Mouse (Mus musculus) layer of hippocampus, postnatal 10 days (tissue): ENCODE measurements at regions not wholly inside any gene's neighbourhood (a gene's known extent, or its start where the extent isn't known, plus 50 kb on each side); places are given as distances from the start of the nearest gene placed in this dataset.
A peak's percentile ranks its signal among the peaks of the same experiment; 100 is the strongest.

ENCODE experiments used
- DNase-seq, 2 experiments: peaks; one replicate each; pipeline ENCODE4 v3.0.0; 2021; ENCODE audit warnings: low spot score in 2 of 2

- DNase-seq, result no peak
These were observed 112.2 kb upstream of the Tsc22d2 start for GRCm38 (mm10) chr3:58302322-58302721.

- no peak for DNase-seq
These were observed 110.8 kb upstream of the Tsc22d2 start for GRCm38 (mm10) chr3:58303746-58304145.

GRCm38 (mm10) chr3:58309601-58310000 lies 104.9 kb upstream of the Tsc22d2 start:
- no peak for DNase-seq

GRCm38 (mm10) chr3:58310390-58310789 lies 104.1 kb upstream of the Tsc22d2 start:
- DNase-seq, result no peak

- no peak for DNase-seq
These were observed 103.3 kb upstream of the Tsc22d2 start for GRCm38 (mm10) chr3:58311104-58311685.

- DNase-seq, result no peak
These were observed 101.9 kb upstream of the Tsc22d2 start for GRCm38 (mm10) chr3:58312623-58313022.

- no peak for DNase-seq
These were observed 99.3 kb upstream of the Tsc22d2 start for GRCm38 (mm10) chr3:58315236-58315635.

GRCm38 (mm10) chr3:58317240-58317639 lies 97.3 kb upstream of the Tsc22d2 start:
- DNase-seq, result no peak

- no peak for DNase-seq
These were observed 95.8 kb upstream of the Tsc22d2 start for GRCm38 (mm10) chr3:58318756-58319155.

GRCm38 (mm10) chr3:58319463-58319862 lies 95.1 kb upstream of the Tsc22d2 start:
- DNase-seq, result no peak

- DNase-seq, result no peak
These were observed 93.7 kb upstream of the Tsc22d2 start for GRCm38 (mm10) chr3:58320812-58321211.

GRCm38 (mm10) chr3:58322322-58322721 lies 92.2 kb upstream of the Tsc22d2 start:
- no peak for DNase-seq

GRCm38 (mm10) chr3:58327721-58328120 lies 86.8 kb upstream of the Tsc22d2 start:
- DNase-seq, result no peak

- DNase-seq, result peak; percentile 27 to 42
These were observed 84.3 kb upstream of the Tsc22d2 start for GRCm38 (mm10) chr3:58330186-58330585.

- DNase-seq, result no peak
These were observed 80.5 kb upstream of the Tsc22d2 start for GRCm38 (mm10) chr3:58333997-58334396.

- no peak for DNase-seq
These were observed 79.2 kb upstream of the Tsc22d2 start for GRCm38 (mm10) chr3:58335277-58335676.

- DNase-seq, result no peak
These were observed 78.4 kb upstream of the Tsc22d2 start for GRCm38 (mm10) chr3:58336135-58336534.

GRCm38 (mm10) chr3:58336590-58336989 lies 77.9 kb upstream of the Tsc22d2 start:
- no peak for DNase-seq

- DNase-seq, result no peak
These were observed 75.5 kb upstream of the Tsc22d2 start for GRCm38 (mm10) chr3:58338976-58339375.

- no peak for DNase-seq
These were observed 72.4 kb upstream of the Tsc22d2 start for GRCm38 (mm10) chr3:58342096-58342495.

GRCm38 (mm10) chr3:58362563-58362962 lies 52.0 kb upstream of the Tsc22d2 start:
- DNase-seq, result no peak

- no peak for DNase-seq
These were observed 50.0 kb upstream of the Tsc22d2 start for GRCm38 (mm10) chr3:58364526-58364925.
